Mouse (Mus musculus) liver, embryonic 12.5 days (tissue): ENCODE results near the gene D930020B18Rik. TPM values are rescaled to one million over a fixed set of nuclear protein-coding genes. Genes with fewer than 3 reads are reported as not detected.
A peak's percentile ranks its signal among the peaks of the same experiment; 100 is the strongest.

Experiments
- ATAC-seq: fragments of 200-750 bp; cut with Nextera tagmentation; 2 replicates; pipeline ENCODE4 v1.8.0; 2017; ENCODE audit warnings: moderate number of reproducible peaks, mild to moderate bottlenecking, moderate library complexity
- H3K27ac ChIP-seq: fragments of 300-500 bp; sonication (generic); 2 replicates; pipeline ENCODE4 v1.5.1; 2016; ENCODE audit warnings: mild to moderate bottlenecking
- H3K27me3 ChIP-seq: fragments of 300-500 bp; sonication (generic); replicated peaks from 2 replicates; pipeline ENCODE4 v1.6.1; 2016; ENCODE audit warnings: mild to moderate bottlenecking, moderate library complexity
- H3K36me3 ChIP-seq: fragments of 300-500 bp; sonication (generic); 2 replicates; pipeline ENCODE4 v1.6.1; 2016; ENCODE audit warnings: mild to moderate bottlenecking, moderate library complexity
- H3K4me1 ChIP-seq: fragments of 300-500 bp; sonication (generic); 2 replicates; pipeline ENCODE4 v1.6.1; 2016
- H3K4me2 ChIP-seq: fragments of 300-500 bp; sonication (generic); 2 replicates; pipeline ENCODE4 v1.6.1; 2016; ENCODE audit warnings: mild to moderate bottlenecking, moderate library complexity
- H3K4me3 ChIP-seq: fragments of 300-500 bp; sonication (generic); 2 replicates; pipeline ENCODE4 v1.5.1; 2016; ENCODE audit warnings: mild to moderate bottlenecking, moderate library complexity
- H3K9ac ChIP-seq: fragments of 300-500 bp; sonication (generic); 2 replicates; pipeline ENCODE4 v1.6.1; 2016; ENCODE audit warnings: mild to moderate bottlenecking, moderate library complexity
- H3K9me3 ChIP-seq: fragments of 300-500 bp; sonication (generic); replicated peaks from 2 replicates; pipeline ENCODE4 v1.6.1; 2016; ENCODE audit warnings: mild to moderate bottlenecking, moderate library complexity
- WGBS: fragments of 180-500 bp; shearing (Covaris S2); methylation state at CpG from one replicate; pipeline ENCODE4 v1.1.7; 2016; ENCODE audit not compliant: insufficient replicate concordance; 5-methylcytosine and 5-hydroxymethylcytosine counted together
- polyA plus RNA-seq: library from polyadenylated mRNA; unstranded; fragments of >200 nt; fragmentation: Nextera tagmentation; extraction: Ambion mirVana; gene quantifications from 2 replicates; pipeline ENCODE4 v1.2.1, GENCODE M21; 2016

Gene D930020B18Rik
- polyA plus RNA-seq = 0.11 and 0.18 TPM in 2 replicates

- Histone ChIP-seq H3K27me3 (peaks cover 47% of the 10 kb centered on the region), H3K4me2 (peak within 1 kb of the TSS; percentile 91), H3K27ac (no peak within 1 kb of the TSS), H3K36me3 (no peaks in the 10 kb centered on the region), H3K4me1 (peaks cover 17% of the 10 kb centered on the region), H3K4me3 (peak within 1 kb of the TSS; percentile 60), H3K9me3 (no peaks in the 10 kb centered on the region), H3K9ac (peak within 1 kb of the TSS; percentile 50)
- under 1% methylated on average over 69 of the region's 69 CpGs for WGBS
- peak; percentile 36; the same call in 1 of the 2 replicates for ATAC-seq
These were observed at the start of gene D930020B18Rik for GRCm38 (mm10) chr10:121641272-121642053. TSS of gene D930020B18Rik (plus strand) at chr10:121641588.

- Histone ChIP-seq H3K4me2 (no peak overlapping the region), H3K4me3 (no peak overlapping the region), H3K9me3 (no peaks in the 10 kb centered on the region), H3K4me1 (no peaks in the 10 kb centered on the region), H3K27ac (no peak overlapping the region), H3K36me3 (peaks cover 97% of the 10 kb centered on the region), H3K9ac (no peak overlapping the region), H3K27me3 (no peaks in the 10 kb centered on the region)
- 41% methylated on average over 9 of the region's 9 CpGs for WGBS
- ATAC-seq = peak; percentile 27; the same call in 1 of the 2 replicates
These were observed 44.8 kb upstream of the D930020B18Rik start for GRCm38 (mm10) chr10:121596580-121596979.

GRCm38 (mm10) chr10:121601272-121601671, 40.1 kb upstream of the D930020B18Rik start:
- 84% methylated on average over 6 of the region's 6 CpGs for WGBS
- no peak overlapping the region for H3K4me2 ChIP-seq
- H3K27me3 ChIP-seq = no peaks in the 10 kb centered on the region
- no peak for ATAC-seq
- H3K4me1 ChIP-seq = peaks cover 5% of the 10 kb centered on the region; the same call in 1 of the 2 replicates
- peaks cover 100% of the 10 kb centered on the region for H3K36me3 ChIP-seq
- H3K9ac ChIP-seq = no peak overlapping the region
- H3K4me3 ChIP-seq = no peak overlapping the region
- H3K9me3 ChIP-seq = no peaks in the 10 kb centered on the region
- no peak overlapping the region for H3K27ac ChIP-seq

- no peak overlapping the region for H3K4me3 ChIP-seq
- no peaks in the 10 kb centered on the region for H3K9me3 ChIP-seq
- H3K27ac ChIP-seq = no peak overlapping the region
- H3K27me3 ChIP-seq = no peaks in the 10 kb centered on the region
- 87% methylated on average over 4 of the region's 4 CpGs for WGBS
- no peak overlapping the region for H3K4me2 ChIP-seq
- no peak for ATAC-seq
- H3K4me1 ChIP-seq = peaks cover 5% of the 10 kb centered on the region; the same call in 1 of the 2 replicates
- peaks cover 100% of the 10 kb centered on the region for H3K36me3 ChIP-seq
- no peak overlapping the region for H3K9ac ChIP-seq
These were observed 37.8 kb upstream of the D930020B18Rik start for GRCm38 (mm10) chr10:121603556-121603955.

GRCm38 (mm10) chr10:121604632-121605344, 36.6 kb upstream of the D930020B18Rik start:
- Histone ChIP-seq H3K4me2 (no peak overlapping the region), H3K36me3 (peaks cover 99% of the 10 kb centered on the region), H3K27me3 (no peaks in the 10 kb centered on the region), H3K9ac (no peak overlapping the region), H3K27ac (no peak overlapping the region), H3K4me3 (no peak overlapping the region), H3K9me3 (no peaks in the 10 kb centered on the region), H3K4me1 (peaks cover 5% of the 10 kb centered on the region; the same call in 1 of the 2 replicates)
- peak; percentile 48 for ATAC-seq
- 77% methylated on average over 13 of the region's 13 CpGs for WGBS

- Histone ChIP-seq H3K36me3 (peaks cover 98% of the 10 kb centered on the region), H3K9me3 (no peaks in the 10 kb centered on the region), H3K4me2 (no peak overlapping the region), H3K4me3 (no peak overlapping the region), H3K9ac (no peak overlapping the region), H3K27ac (no peak overlapping the region), H3K27me3 (no peaks in the 10 kb centered on the region), H3K4me1 (peaks cover 5% of the 10 kb centered on the region; the same call in 1 of the 2 replicates)
- WGBS = 91% methylated on average over 10 of the region's 10 CpGs
- ATAC-seq = no peak
These were observed 33.2 kb upstream of the D930020B18Rik start for GRCm38 (mm10) chr10:121608177-121608576.

GRCm38 (mm10) chr10:121611587-121611986, 29.8 kb upstream of the D930020B18Rik start:
- H3K4me1 ChIP-seq = no peaks in the 10 kb centered on the region
- H3K4me3 ChIP-seq = no peak overlapping the region
- peaks cover 97% of the 10 kb centered on the region for H3K36me3 ChIP-seq
- H3K4me2 ChIP-seq = no peak overlapping the region
- H3K27me3 ChIP-seq = no peaks in the 10 kb centered on the region
- no peak overlapping the region for H3K27ac ChIP-seq
- ATAC-seq = no peak
- 76% methylated on average over 10 of the region's 10 CpGs for WGBS
- H3K9me3 ChIP-seq = no peaks in the 10 kb centered on the region
- no peak overlapping the region for H3K9ac ChIP-seq

- no peak overlapping the region for H3K9ac ChIP-seq
- no peak overlapping the region for H3K4me3 ChIP-seq
- H3K4me1 ChIP-seq = no peaks in the 10 kb centered on the region
- no peak overlapping the region for H3K4me2 ChIP-seq
- peaks cover 97% of the 10 kb centered on the region for H3K36me3 ChIP-seq
- H3K27ac ChIP-seq = no peak overlapping the region
- no peak for ATAC-seq
- H3K9me3 ChIP-seq = no peaks in the 10 kb centered on the region
- H3K27me3 ChIP-seq = no peaks in the 10 kb centered on the region
- WGBS = 86% methylated on average over 6 of the region's 6 CpGs
These were observed 28.9 kb upstream of the D930020B18Rik start for GRCm38 (mm10) chr10:121612448-121612847.

- no peak for ATAC-seq
- H3K9ac ChIP-seq = no peak overlapping the region
- peaks cover 97% of the 10 kb centered on the region for H3K36me3 ChIP-seq
- no peaks in the 10 kb centered on the region for H3K27me3 ChIP-seq
- H3K4me2 ChIP-seq = no peak overlapping the region
- H3K9me3 ChIP-seq = no peaks in the 10 kb centered on the region
- H3K27ac ChIP-seq = no peak overlapping the region
- H3K4me3 ChIP-seq = no peak overlapping the region
- no peaks in the 10 kb centered on the region for H3K4me1 ChIP-seq
- WGBS = 51% methylated on average over 13 of the region's 13 CpGs
These were observed 27.8 kb upstream of the D930020B18Rik start for GRCm38 (mm10) chr10:121613570-121613969.

- ATAC-seq = no peak
- H3K27me3 ChIP-seq = no peaks in the 10 kb centered on the region
These were observed 26.1 kb upstream of the D930020B18Rik start for GRCm38 (mm10) chr10:121615146-121615870.

GRCm38 (mm10) chr10:121615935-121616334, 25.5 kb upstream of the D930020B18Rik start:
- no peaks in the 10 kb centered on the region for H3K27me3 ChIP-seq
- H3K4me1 ChIP-seq = no peaks in the 10 kb centered on the region
- no peak overlapping the region for H3K4me2 ChIP-seq
- H3K9ac ChIP-seq = no peak overlapping the region
- H3K9me3 ChIP-seq = no peaks in the 10 kb centered on the region
- H3K36me3 ChIP-seq = peaks cover 96% of the 10 kb centered on the region
- H3K4me3 ChIP-seq = no peak overlapping the region
- no peak overlapping the region for H3K27ac ChIP-seq
- WGBS = 80% methylated on average over 7 of the region's 7 CpGs
- ATAC-seq = 0 out of 2 replicates have a peak, but pooled peaks have one; percentile 38

More at GRCm38 (mm10) chr10:121615146-121615870, 26.1 kb upstream of the D930020B18Rik start:
- H3K4me1 ChIP-seq = no peaks in the 10 kb centered on the region
- 85% methylated on average over 13 of the region's 13 CpGs for WGBS
- H3K9me3 ChIP-seq = no peaks in the 10 kb centered on the region
- H3K4me3 ChIP-seq = no peak overlapping the region
- H3K4me2 ChIP-seq = no peak overlapping the region
- peaks cover 96% of the 10 kb centered on the region for H3K36me3 ChIP-seq
- no peak overlapping the region for H3K27ac ChIP-seq
- H3K9ac ChIP-seq = no peak overlapping the region
